ENCODE assay signal across 9 mouse cellular contexts in genomic region chr16:73863748-73864147, GRCm38 (mm10).
A peak's percentile ranks its signal among the peaks of the same experiment; 100 is the strongest.
DNase-seq lines count a peak whose midpoint lies in the region; ATAC-seq and TF ChIP-seq lines count a peak whose summit lies in the region.
"Had no signal": no experiment of that assay in that cellular context is flagged by ENCODE, and none has a peak within 500 bp of the region (broad histone marks: within the 10 kb centered on the region; RNA-seq: fewer than 3 reads in every experiment).

No protein-coding gene starts in this region.

- H3K27me3 ChIP-seq in cerebellum, adult 2 months (ENCODE audit: control insufficient read depth, insufficient read depth, low read length), result no peaks in the 10 kb centered on the region
- H3K27me3 ChIP-seq in limb, embryonic 14.5 days (ENCODE audit: control insufficient read depth, insufficient read depth, low read length), result no peaks in the 10 kb centered on the region
- H3K27me3 ChIP-seq in limb, embryonic 10.5 days (ENCODE audit: low read depth, poor library complexity, severe bottlenecking), result no peaks in the 10 kb centered on the region
- no peaks in the 10 kb centered on the region for H3K27me3 ChIP-seq in forebrain, postnatal 0 days (ENCODE audit: insufficient read depth, low read length)
- no peaks in the 10 kb centered on the region for H3K27me3 ChIP-seq in midbrain, embryonic 15.5 days (replicated peaks)
- H3K27me3 ChIP-seq: limb, embryonic 13.5 days had no signal

- H3K27ac ChIP-seq in cerebellum, adult 2 months (ENCODE audit: insufficient read depth, low read length), result no peak overlapping the region
- no peak overlapping the region for H3K27ac ChIP-seq in limb, embryonic 14.5 days (replicated peaks; ENCODE audit: low read depth, low read length)
- H3K27ac ChIP-seq in limb, embryonic 10.5 days, result no peak overlapping the region
- H3K27ac ChIP-seq in forebrain, postnatal 0 days (ENCODE audit: low read depth, low read length), result 0 out of 2 replicates have a peak overlapping the region, but pooled peaks have one; percentile 35
- peak overlapping the region; percentile 50 for H3K27ac ChIP-seq in midbrain, embryonic 15.5 days
- H3K27ac ChIP-seq: limb, embryonic 13.5 days had no signal

- TF ChIP-seq POLR2A in cerebellum, adult 2 months (IDR thresholded peaks at IDR 0.05; ENCODE audit: borderline replicate concordance, insufficient read depth, low read length), result no peak
- no peak for TF ChIP-seq POLR2A in limb, embryonic 14.5 days (IDR thresholded peaks at IDR 0.05; ENCODE audit: borderline replicate concordance, extremely low read depth, insufficient read depth, insufficient read length)

- H3K4me1 ChIP-seq in cerebellum, adult 2 months (ENCODE audit: control insufficient read depth, insufficient read depth, low read length), result peaks cover 4% of the 10 kb centered on the region; the same call in 1 of the 2 replicates
- H3K4me1 ChIP-seq in limb, embryonic 14.5 days (ENCODE audit: control insufficient read depth, insufficient read depth, low read length), result peaks cover 4% of the 10 kb centered on the region; the same call in 1 of the 2 replicates
- H3K4me1 ChIP-seq in limb, embryonic 10.5 days, result peaks cover 6% of the 10 kb centered on the region
- no peaks in the 10 kb centered on the region; the same call in 1 of the 2 replicates for H3K4me1 ChIP-seq in forebrain, postnatal 0 days (ENCODE audit: insufficient read depth)
- H3K4me1 ChIP-seq in midbrain, embryonic 15.5 days, result peaks cover 23% of the 10 kb centered on the region
- H3K4me1 ChIP-seq: limb, embryonic 13.5 days had no signal

- H3K4me3 ChIP-seq in cerebellum, adult 2 months (replicated peaks; ENCODE audit: insufficient read depth, low read depth, low read length), result no peak overlapping the region
- H3K4me3 ChIP-seq in limb, embryonic 14.5 days (replicated peaks; ENCODE audit: low read length), result no peak overlapping the region
- no peak overlapping the region for H3K4me3 ChIP-seq in limb, embryonic 10.5 days
- H3K4me3 ChIP-seq in forebrain, postnatal 0 days (ENCODE audit: low read depth, low read length), result no peak overlapping the region
- no peak overlapping the region for H3K4me3 ChIP-seq in midbrain, embryonic 15.5 days
- H3K4me3 ChIP-seq: limb, embryonic 13.5 days had no signal

- WGBS in cerebellum, adult 2 months, result 3% methylated on average over 3 of the region's 3 CpGs
- WGBS in limb, embryonic 14.5 days, result 8% methylated on average over 3 of the region's 3 CpGs
- WGBS in limb, embryonic 10.5 days, result 7% methylated on average over 3 of the region's 3 CpGs
- WGBS in forebrain, postnatal 0 days, result 3% methylated on average over 3 of the region's 3 CpGs
- WGBS in midbrain, embryonic 15.5 days, result 0% methylated on average over 3 of the region's 3 CpGs

- DNase-seq in cerebellum, adult 2 months, result peak; percentile 19 to 58
- DNase-seq in cerebellum, adult 9-11 months, result no peak
- peak; percentile 33 for DNase-seq in limb, embryonic 14.5 days (ENCODE audit: low spot score)
- DNase-seq in limb, embryonic 10.5 days (ENCODE audit: low spot score), result no peak
- DNase-seq in forebrain, postnatal 0 days, result peak; percentile 60
- DNase-seq in thymus, postnatal 14 days, result no peak

- no peak for TF ChIP-seq CTCF in cerebellum, adult 2 months (IDR thresholded peaks at IDR 0.05; ENCODE audit: borderline replicate concordance, insufficient read depth, low read depth, low read length)
- no peak for TF ChIP-seq CTCF in forebrain, postnatal 0 days (IDR thresholded peaks at IDR 0.05; ENCODE audit: low read depth)

- H3K36me3 ChIP-seq in limb, embryonic 14.5 days (ENCODE audit: control insufficient read depth, insufficient read depth, low read length), result no peaks in the 10 kb centered on the region
- no peaks in the 10 kb centered on the region for H3K36me3 ChIP-seq in limb, embryonic 10.5 days
- H3K36me3 ChIP-seq in forebrain, postnatal 0 days (ENCODE audit: insufficient read depth), result no peaks in the 10 kb centered on the region
- H3K36me3 ChIP-seq in midbrain, embryonic 15.5 days (replicated peaks), result no peaks in the 10 kb centered on the region
- H3K36me3 ChIP-seq: limb, embryonic 13.5 days had no signal

- no peaks in the 10 kb centered on the region for H3K9me3 ChIP-seq in limb, embryonic 14.5 days (ENCODE audit: control insufficient read depth, low read length)
- H3K9me3 ChIP-seq in limb, embryonic 10.5 days (replicated peaks), result no peaks in the 10 kb centered on the region
- H3K9me3 ChIP-seq in forebrain, postnatal 0 days (ENCODE audit: low read length), result no peaks in the 10 kb centered on the region
- no peaks in the 10 kb centered on the region for H3K9me3 ChIP-seq in midbrain, embryonic 15.5 days
- H3K9me3 ChIP-seq: limb, embryonic 13.5 days had no signal

- H3K4me2 ChIP-seq in limb, embryonic 14.5 days (replicated peaks; ENCODE audit: low read depth, low read length, severe bottlenecking), result no peak overlapping the region
- 0 out of 2 replicates have a peak overlapping the region, but pooled peaks have one; percentile 15 for H3K4me2 ChIP-seq in forebrain, postnatal 0 days (ENCODE audit: low read depth)
- peak overlapping the region; percentile 25; the same call in 1 of the 2 replicates for H3K4me2 ChIP-seq in midbrain, embryonic 15.5 days
- H3K4me2 ChIP-seq: limb, embryonic 13.5 days had no signal

- H3K9ac ChIP-seq in limb, embryonic 14.5 days (ENCODE audit: low read depth, low read length, severe bottlenecking), result no peak overlapping the region
- no peak overlapping the region for H3K9ac ChIP-seq in forebrain, postnatal 0 days
- H3K9ac ChIP-seq in midbrain, embryonic 15.5 days, result no peak overlapping the region
- H3K9ac ChIP-seq: limb, embryonic 13.5 days had no signal

- no peak for ATAC-seq in limb, embryonic 14.5 days (ENCODE audit: low FRiP score, low read depth)
- peak; percentile 45; the same call in 1 of the 2 replicates for ATAC-seq in forebrain, postnatal 0 days
- 0 out of 2 replicates have a peak, but pooled peaks have one; percentile 27 for ATAC-seq in midbrain, embryonic 15.5 days (replicated peaks)
- ATAC-seq in granulocyte monocyte progenitor cell, adult 5-6 weeks (replicated peaks; ENCODE audit: poor library complexity, severe bottlenecking), result no peak

Comparison
In these comparisons a context has a peak if more than half of its experiments do, and no peak if none do; other contexts are left out.
1. DNase-seq: peak in cerebellum, adult 2 months (2 of 2), limb, embryonic 14.5 days (single experiment) and forebrain, postnatal 0 days (single experiment); none in cerebellum, adult 9-11 months (single experiment), limb, embryonic 10.5 days (single experiment) and thymus, postnatal 14 days (single experiment).
2. H3K27ac ChIP-seq: peak in forebrain, postnatal 0 days (single experiment) and midbrain, embryonic 15.5 days (single experiment); none in cerebellum, adult 2 months (single experiment), limb, embryonic 14.5 days (single experiment) and limb, embryonic 10.5 days (single experiment).
3. ATAC-seq: peak in forebrain, postnatal 0 days (single experiment) and midbrain, embryonic 15.5 days (single experiment); none in limb, embryonic 14.5 days (single experiment) and granulocyte monocyte progenitor cell, adult 5-6 weeks (single experiment).